Mouse (Mus musculus): ENCODE data around the gene Arl4d. TPM values are rescaled to one million over a fixed set of nuclear protein-coding genes. Genes with fewer than 3 reads are reported as not detected.

Arl4d gene
- polyA plus RNA-seq, 1 experiment from 2014 or later = 5.6 TPM

DNA sequence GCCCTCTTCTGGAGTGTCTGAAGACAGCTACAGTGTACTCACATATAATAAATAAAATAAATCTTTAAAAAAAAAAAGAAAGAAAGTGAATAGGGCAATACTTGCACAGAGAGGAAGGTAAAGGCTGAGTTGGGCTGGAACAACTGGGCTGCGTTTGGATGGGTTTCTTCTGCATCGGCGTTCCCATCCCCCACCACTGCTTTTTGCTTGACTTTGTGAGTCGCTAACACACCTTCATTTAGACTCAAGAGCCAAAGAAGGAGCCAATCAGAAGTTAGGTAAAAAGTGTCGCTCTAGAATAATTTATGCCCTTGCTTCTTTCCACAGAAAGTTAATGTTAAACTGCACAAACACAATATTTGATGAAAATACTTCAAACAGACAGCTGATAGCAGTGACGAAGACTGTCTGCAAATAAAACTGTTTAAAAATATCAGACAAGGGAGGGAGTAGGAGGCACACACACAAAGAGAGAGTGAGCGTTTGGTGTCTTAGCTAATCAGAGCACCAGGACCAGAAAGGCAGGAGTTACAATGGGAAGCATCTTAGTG lies 17.1 kb downstream of the Arl4d start:
- no peaks in the 10 kb centered on the region for H3K27me3 ChIP-seq (ENCODE audit: control insufficient read depth, insufficient read depth, low read length)
- DNase-seq (ENCODE audit: low spot score) = no peak
- peaks cover 9% of the 10 kb centered on the region for H3K4me1 ChIP-seq (replicated peaks; ENCODE audit: control insufficient read depth, insufficient read depth, low read length)
- no peak overlapping the region for H3K9ac ChIP-seq
- ATAC-seq (ENCODE audit: low FRiP score) = no peak
- 79% methylated on average over 7 of the region's 7 CpGs for WGBS
- H3K9me3 ChIP-seq (ENCODE audit: control insufficient read depth, low read length) = no peaks in the 10 kb centered on the region
- no peaks in the 10 kb centered on the region for H3K36me3 ChIP-seq (replicated peaks; ENCODE audit: control insufficient read depth, insufficient read depth)
- H3K4me2 ChIP-seq (replicated peaks) = no peak overlapping the region
- no peak overlapping the region for H3K4me3 ChIP-seq (replicated peaks; ENCODE audit: low read length)
- no peak overlapping the region for H3K27ac ChIP-seq

DNA sequence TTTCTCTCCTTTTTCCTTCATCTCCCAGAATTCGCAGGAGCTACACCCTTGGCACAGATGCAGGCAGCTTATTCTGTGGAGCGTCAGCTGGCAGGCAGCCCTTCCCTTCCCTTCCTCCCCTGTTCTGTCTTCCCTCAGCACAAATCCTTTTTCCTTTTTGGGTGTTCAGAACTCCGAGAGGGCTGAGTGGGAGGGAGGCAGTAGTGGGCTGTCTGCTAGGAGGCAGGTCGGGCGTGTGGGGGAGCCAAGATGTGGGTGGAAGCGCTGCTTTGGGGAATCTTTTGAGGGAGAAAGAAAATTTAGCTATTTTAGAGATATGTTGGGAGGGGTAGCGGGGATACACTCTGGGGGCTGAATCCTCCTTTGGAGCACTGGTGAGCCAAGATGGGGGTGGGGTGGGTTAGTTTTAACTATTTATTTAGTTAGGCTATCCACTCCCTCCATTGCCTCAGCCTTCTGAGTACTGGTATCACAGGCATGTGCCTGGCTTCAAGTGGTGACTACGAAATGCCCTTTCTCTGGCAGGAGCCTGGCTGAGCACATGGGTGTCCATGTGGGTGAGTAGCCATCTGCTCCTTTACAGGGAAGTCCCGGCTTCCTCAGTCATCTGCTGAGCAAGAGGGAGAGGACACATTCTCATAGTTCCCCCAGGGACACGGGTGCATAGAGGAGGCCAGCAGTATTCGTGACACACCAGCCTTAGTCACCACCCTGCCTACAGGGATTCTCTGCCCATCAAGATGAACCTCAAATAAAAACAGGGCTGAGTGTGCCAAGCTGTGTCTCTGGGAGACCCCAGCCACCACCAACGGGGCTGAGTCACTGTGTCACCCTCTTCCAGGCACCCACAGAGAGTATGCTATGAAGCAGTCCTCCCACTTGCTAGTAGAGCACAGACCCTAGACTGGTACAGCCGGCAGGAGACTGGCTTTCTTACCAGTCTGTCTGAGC lies 22.3 kb downstream of the Arl4d start:
- Histone ChIP-seq H3K4me2 (replicated peaks) (no peak overlapping the region), H3K36me3 (replicated peaks; ENCODE audit: control insufficient read depth, insufficient read depth) (no peaks in the 10 kb centered on the region), H3K9me3 (ENCODE audit: control insufficient read depth, low read length) (no peaks in the 10 kb centered on the region), H3K27ac (0 out of 2 replicates have a peak overlapping the region, but pooled peaks have one; percentile 45), H3K4me3 (replicated peaks; ENCODE audit: low read length) (no peak overlapping the region), H3K4me1 (replicated peaks; ENCODE audit: control insufficient read depth, insufficient read depth, low read length) (peaks cover 7% of the 10 kb centered on the region; the same call in 1 of the 2 replicates), H3K27me3 (ENCODE audit: control insufficient read depth, insufficient read depth, low read length) (no peaks in the 10 kb centered on the region), H3K9ac (no peak overlapping the region)
- 55% methylated on average over 13 of the region's 13 CpGs for WGBS
- DNase-seq (ENCODE audit: low spot score) (no peak), ATAC-seq (ENCODE audit: low FRiP score) (no peak)

DNA sequence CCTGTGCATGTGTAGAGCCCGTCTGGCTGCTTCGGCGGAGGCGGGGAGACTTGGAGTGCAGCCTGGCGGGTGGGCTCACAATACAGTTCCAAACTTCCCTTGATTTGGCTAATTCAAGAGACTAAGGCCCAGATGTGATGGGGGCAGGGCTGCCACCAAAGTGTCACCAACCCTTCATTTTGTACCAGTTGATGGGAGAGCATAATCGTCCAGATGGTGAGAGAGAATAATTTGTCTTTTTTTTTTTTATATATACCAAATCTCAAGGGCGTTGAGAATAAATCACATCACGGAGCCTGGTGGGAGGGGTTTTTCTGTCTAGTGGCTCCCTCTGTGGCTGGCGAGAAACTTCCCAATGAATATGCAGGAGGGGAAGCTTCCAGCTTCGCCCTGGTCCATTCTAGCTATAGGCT lies 24.4 kb downstream of the Arl4d start:
- WGBS = 29% methylated on average over 10 of the region's 10 CpGs
- ATAC-seq (ENCODE audit: low FRiP score) = no peak
- DNase-seq (ENCODE audit: low spot score) = no peak
- Histone ChIP-seq H3K9ac (no peak overlapping the region), H3K4me1 (replicated peaks; ENCODE audit: control insufficient read depth, insufficient read depth, low read length) (peaks cover 7% of the 10 kb centered on the region; the same call in 1 of the 2 replicates), H3K27me3 (ENCODE audit: control insufficient read depth, insufficient read depth, low read length) (no peaks in the 10 kb centered on the region), H3K9me3 (ENCODE audit: control insufficient read depth, low read length) (no peaks in the 10 kb centered on the region), H3K36me3 (replicated peaks; ENCODE audit: control insufficient read depth, insufficient read depth) (no peaks in the 10 kb centered on the region), H3K4me2 (replicated peaks) (no peak overlapping the region), H3K4me3 (replicated peaks; ENCODE audit: low read length) (no peak overlapping the region), H3K27ac (no peak overlapping the region)

DNA sequence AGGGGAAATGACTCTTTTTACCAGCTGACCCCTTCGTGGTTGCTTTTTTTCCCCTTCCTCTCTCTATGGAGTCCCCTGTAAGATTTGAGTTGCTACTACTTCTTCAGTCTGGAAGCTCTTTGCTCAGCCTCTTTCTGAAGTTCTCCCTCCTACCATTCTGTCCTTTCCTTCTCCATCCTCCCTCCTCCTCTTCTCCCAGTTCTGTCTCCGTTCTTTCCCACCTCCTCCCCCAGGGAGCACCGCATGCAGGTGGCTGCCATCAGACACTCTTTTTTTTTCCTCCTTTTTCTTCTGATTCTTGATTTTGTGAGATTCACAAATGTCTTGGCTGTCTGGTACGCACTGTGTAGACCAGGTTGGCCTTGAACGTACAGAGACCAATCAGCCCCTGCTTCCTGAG lies 25.0 kb downstream of the Arl4d start:
- Histone ChIP-seq H3K4me2 (replicated peaks) (no peak overlapping the region), H3K9ac (no peak overlapping the region), H3K9me3 (ENCODE audit: control insufficient read depth, low read length) (no peaks in the 10 kb centered on the region), H3K27me3 (ENCODE audit: control insufficient read depth, insufficient read depth, low read length) (no peaks in the 10 kb centered on the region), H3K4me1 (replicated peaks; ENCODE audit: control insufficient read depth, insufficient read depth, low read length) (peaks cover 10% of the 10 kb centered on the region), H3K36me3 (replicated peaks; ENCODE audit: control insufficient read depth, insufficient read depth) (no peaks in the 10 kb centered on the region), H3K4me3 (replicated peaks; ENCODE audit: low read length) (no peak overlapping the region), H3K27ac (no peak overlapping the region)
- no peak for DNase-seq (ENCODE audit: low spot score)
- 62% methylated on average over 5 of the region's 5 CpGs for WGBS
- ATAC-seq (ENCODE audit: low FRiP score) = no peak

DNA sequence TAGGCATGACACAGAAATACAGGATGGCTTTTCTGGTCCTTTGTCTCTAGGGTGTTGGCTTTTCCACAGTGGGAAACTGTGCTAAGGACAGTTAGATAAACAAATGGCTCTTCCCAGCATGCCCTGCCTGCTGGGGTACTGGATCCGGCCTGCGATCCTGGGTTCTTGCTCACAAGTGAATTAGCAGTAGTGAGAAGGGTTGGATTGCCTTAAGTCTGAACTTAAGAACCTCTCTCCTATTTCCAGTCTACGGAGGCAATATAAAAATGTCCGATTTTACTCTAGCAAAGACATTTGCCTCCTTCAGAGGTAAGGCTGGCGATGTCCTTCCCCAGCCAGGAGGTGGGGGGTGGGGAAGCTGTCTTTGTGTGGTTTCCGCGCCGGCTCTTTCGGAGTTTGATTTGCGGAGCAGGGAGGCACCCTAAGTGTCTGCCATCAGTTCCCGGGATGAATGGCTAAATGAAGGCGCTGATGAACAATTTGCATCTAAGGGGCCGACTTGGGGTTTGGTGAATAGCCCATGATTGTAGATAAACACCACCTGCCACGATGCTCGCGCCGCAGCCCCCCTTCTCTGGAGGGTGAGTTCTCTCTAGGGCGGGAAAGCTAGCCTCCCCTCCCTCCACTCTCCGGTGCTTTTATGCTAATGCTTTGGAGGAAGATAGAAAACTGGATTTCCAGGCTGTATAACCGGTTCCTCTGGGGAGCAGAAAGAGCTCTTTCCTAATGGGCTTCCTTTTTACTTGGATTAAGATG lies 30.7 kb downstream of the Arl4d start:
- Histone ChIP-seq H3K4me1 (replicated peaks; ENCODE audit: control insufficient read depth, insufficient read depth, low read length) (peaks cover 25% of the 10 kb centered on the region), H3K36me3 (replicated peaks; ENCODE audit: control insufficient read depth, insufficient read depth) (no peaks in the 10 kb centered on the region), H3K27me3 (ENCODE audit: control insufficient read depth, insufficient read depth, low read length) (no peaks in the 10 kb centered on the region), H3K27ac (peak overlapping the region; percentile 78), H3K9ac (peak overlapping the region; percentile 37), H3K9me3 (ENCODE audit: control insufficient read depth, low read length) (no peaks in the 10 kb centered on the region), H3K4me2 (replicated peaks) (peak overlapping the region; percentile 55), H3K4me3 (replicated peaks; ENCODE audit: low read length) (peak overlapping the region; percentile 22)
- DNase-seq (ENCODE audit: low spot score) = peak; percentile 61
- ATAC-seq (ENCODE audit: low FRiP score) = peak; percentile 75
- WGBS = under 1% methylated on average over 20 of the region's 20 CpGs

DNA sequence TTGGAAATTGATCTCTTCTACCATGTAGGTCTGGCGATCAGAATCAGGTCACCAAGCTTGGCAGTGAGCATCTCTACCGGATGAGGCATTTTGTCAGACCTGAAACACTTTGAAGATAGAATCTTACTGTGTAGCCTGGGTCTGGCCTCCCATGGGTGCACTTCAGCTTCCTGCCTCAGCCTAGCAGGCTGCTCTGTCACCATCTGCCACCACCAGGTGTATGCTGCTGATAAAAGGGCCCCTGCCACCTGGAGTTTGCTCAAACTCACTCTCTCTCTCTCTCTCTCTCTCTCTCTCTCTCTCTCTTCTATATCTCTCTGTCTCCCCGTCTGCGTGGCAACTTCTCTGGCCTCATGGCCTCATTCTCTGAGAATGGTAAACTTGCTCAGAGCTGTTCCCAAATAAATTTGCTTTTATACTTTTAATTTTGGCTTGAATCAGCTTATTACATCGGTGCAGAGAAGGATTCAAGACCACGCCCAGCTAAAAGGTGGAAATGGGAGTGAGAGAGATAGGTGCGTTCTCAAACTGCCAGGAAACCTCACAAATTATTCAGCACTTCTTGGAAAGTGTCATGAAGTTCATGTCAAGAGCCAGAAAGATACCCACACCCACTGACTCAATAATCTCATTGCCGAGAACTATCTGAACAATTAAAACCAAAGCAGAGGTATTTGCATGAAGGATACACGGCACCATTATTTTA lies 32.0 kb downstream of the Arl4d start:
- H3K4me1 ChIP-seq (replicated peaks; ENCODE audit: control insufficient read depth, insufficient read depth, low read length) = peaks cover 25% of the 10 kb centered on the region
- peak overlapping the region; percentile 78; the same call in 1 of the 2 replicates for H3K27ac ChIP-seq
- no peaks in the 10 kb centered on the region for H3K9me3 ChIP-seq (ENCODE audit: control insufficient read depth, low read length)
- no peak for DNase-seq (ENCODE audit: low spot score)
- 91% methylated on average over 9 of the region's 9 CpGs for WGBS
- H3K9ac ChIP-seq = 0 out of 2 replicates have a peak overlapping the region, but pooled peaks have one; percentile 37
- no peak for ATAC-seq (ENCODE audit: low FRiP score)
- H3K4me2 ChIP-seq (replicated peaks) = 0 out of 2 replicates have a peak overlapping the region, but pooled peaks have one; percentile 55
- H3K27me3 ChIP-seq (ENCODE audit: control insufficient read depth, insufficient read depth, low read length) = no peaks in the 10 kb centered on the region
- no peak overlapping the region for H3K4me3 ChIP-seq (replicated peaks; ENCODE audit: low read length)
- no peaks in the 10 kb centered on the region for H3K36me3 ChIP-seq (replicated peaks; ENCODE audit: control insufficient read depth, insufficient read depth)

DNA sequence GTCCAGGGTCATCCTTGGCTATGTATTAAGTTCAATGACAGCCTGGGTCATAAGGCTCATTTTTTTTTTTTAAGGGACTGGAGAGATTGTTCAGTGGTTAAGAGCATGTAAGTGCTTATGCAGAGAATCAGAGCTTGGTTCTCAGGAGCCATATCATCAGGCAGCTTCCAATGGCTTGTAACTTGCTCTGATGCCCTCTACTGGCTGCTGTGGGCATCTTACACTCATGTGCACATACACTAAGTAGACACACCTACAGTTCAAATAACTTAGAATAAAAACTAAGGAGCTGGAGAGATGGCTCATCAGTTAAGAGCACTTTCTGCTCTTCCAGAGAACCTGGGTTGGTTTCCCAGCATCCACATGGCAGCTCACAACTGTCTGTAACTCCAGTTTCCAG lies 32.8 kb downstream of the Arl4d start:
- Histone ChIP-seq H3K4me2 (replicated peaks) (no peak overlapping the region), H3K4me3 (replicated peaks; ENCODE audit: low read length) (no peak overlapping the region), H3K4me1 (replicated peaks; ENCODE audit: control insufficient read depth, insufficient read depth, low read length) (peaks cover 25% of the 10 kb centered on the region), H3K27me3 (ENCODE audit: control insufficient read depth, insufficient read depth, low read length) (no peaks in the 10 kb centered on the region), H3K9ac (no peak overlapping the region), H3K27ac (no peak overlapping the region), H3K36me3 (replicated peaks; ENCODE audit: control insufficient read depth, insufficient read depth) (no peaks in the 10 kb centered on the region), H3K9me3 (ENCODE audit: control insufficient read depth, low read length) (no peaks in the 10 kb centered on the region)
- ATAC-seq (ENCODE audit: low FRiP score) = no peak
- no peak for DNase-seq (ENCODE audit: low spot score)

DNA sequence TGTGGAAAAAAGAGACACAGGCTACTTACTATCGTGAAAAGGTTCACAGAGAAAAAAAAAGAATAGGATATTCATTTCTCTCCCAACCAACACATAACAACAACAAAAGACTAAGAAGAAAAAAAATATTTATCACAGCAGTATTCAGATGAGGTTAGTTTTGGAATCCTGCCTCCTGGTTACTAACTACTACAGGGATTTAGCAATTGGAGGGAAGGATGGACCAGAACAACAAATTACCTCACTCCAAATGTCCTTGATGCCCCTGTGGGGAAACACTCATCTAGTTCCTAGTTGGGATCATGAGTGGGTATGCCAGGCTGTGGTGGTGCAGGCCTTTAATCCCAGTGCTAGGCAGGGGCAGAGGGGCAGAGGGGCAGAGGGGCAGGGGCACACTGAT lies 34.2 kb downstream of the Arl4d start:
- no peaks in the 10 kb centered on the region for H3K27me3 ChIP-seq (ENCODE audit: control insufficient read depth, insufficient read depth, low read length)
- ATAC-seq (ENCODE audit: low FRiP score) (no peak), DNase-seq (ENCODE audit: low spot score) (no peak)
- H3K9me3 ChIP-seq (ENCODE audit: control insufficient read depth, low read length) = no peaks in the 10 kb centered on the region
- no peak overlapping the region for H3K4me3 ChIP-seq (replicated peaks; ENCODE audit: low read length)
- H3K9ac ChIP-seq = no peak overlapping the region
- peaks cover 33% of the 10 kb centered on the region for H3K4me1 ChIP-seq (replicated peaks; ENCODE audit: control insufficient read depth, insufficient read depth, low read length)
- no peak overlapping the region for H3K4me2 ChIP-seq (replicated peaks)
- H3K36me3 ChIP-seq (replicated peaks; ENCODE audit: control insufficient read depth, insufficient read depth) = no peaks in the 10 kb centered on the region
- 93% methylated on average over 1 of the region's 1 CpGs for WGBS
- no peak overlapping the region for H3K27ac ChIP-seq
